Mouse (Mus musculus) intestine, embryonic 16.5 days (tissue): ENCODE results near the gene B4galt5. TPM values are rescaled to one million over a fixed set of nuclear protein-coding genes. Genes with fewer than 3 reads are reported as not detected.
A peak's percentile ranks its signal among the peaks of the same experiment; 100 is the strongest.

ENCODE experiments used
- ATAC-seq: fragments of 200-750 bp; cut with Nextera tagmentation; 2 replicates; pipeline ENCODE4 v1.8.0; 2017; ENCODE audit warnings: moderate TSS enrichment, moderate library complexity
- H3K27ac ChIP-seq: fragments of 300-500 bp; sonication (generic); 2 replicates; pipeline ENCODE4 v1.5.1; 2014; ENCODE audit warnings: mild to moderate bottlenecking, low read length
- H3K27me3 ChIP-seq: fragments of 300-500 bp; sonication (generic); replicated peaks from 2 replicates; pipeline ENCODE4 v1.6.1; 2014; ENCODE audit warnings: low read length, control low read depth, mixed read lengths; ENCODE audit not compliant: control insufficient read depth, insufficient read depth
- H3K36me3 ChIP-seq: fragments of 300-500 bp; sonication (generic); 2 replicates; pipeline ENCODE4 v1.6.1; 2014; ENCODE audit warnings: low read length, control low read depth; ENCODE audit not compliant: control insufficient read depth, insufficient read depth
- H3K4me1 ChIP-seq: fragments of 300-500 bp; sonication (generic); 2 replicates; pipeline ENCODE4 v1.6.1; 2014; ENCODE audit warnings: low read length, control low read depth, mixed read lengths; ENCODE audit not compliant: control insufficient read depth, insufficient read depth
- H3K4me2 ChIP-seq: fragments of 300-500 bp; sonication (generic); 2 replicates; pipeline ENCODE4 v1.6.1; 2014; ENCODE audit warnings: low read depth, low read length, control low read depth
- H3K4me3 ChIP-seq: fragments of 300-500 bp; sonication (generic); 2 replicates; pipeline ENCODE4 v1.5.1; 2014; ENCODE audit warnings: mild to moderate bottlenecking, low read length
- H3K9ac ChIP-seq: fragments of 300-500 bp; sonication (generic); 2 replicates; pipeline ENCODE4 v1.6.1; 2014; ENCODE audit warnings: low read depth, low read length
- H3K9me3 ChIP-seq: fragments of 300-500 bp; sonication (generic); 2 replicates; pipeline ENCODE4 v1.6.1; 2016; ENCODE audit warnings: low read length, control low read depth; ENCODE audit not compliant: control insufficient read depth
- WGBS: fragments of 180-500 bp; shearing (Covaris S2); extraction: QIAGEN DNeasy Blood & Tissue Kit; methylation state at CpG from one replicate; pipeline ENCODE4 v1.1.7; 2014; 5-methylcytosine and 5-hydroxymethylcytosine counted together
- polyA plus RNA-seq: library from polyadenylated mRNA; unstranded; fragments of >200 nt; fragmentation: Nextera tagmentation; extraction: Ambion mirVana; gene quantifications from 2 replicates; pipeline ENCODE4 v1.2.1, GENCODE M21; 2015

The B4galt5 gene
- polyA plus RNA-seq, 1 experiment from 2014 or later = 8.1 TPM

DNA sequence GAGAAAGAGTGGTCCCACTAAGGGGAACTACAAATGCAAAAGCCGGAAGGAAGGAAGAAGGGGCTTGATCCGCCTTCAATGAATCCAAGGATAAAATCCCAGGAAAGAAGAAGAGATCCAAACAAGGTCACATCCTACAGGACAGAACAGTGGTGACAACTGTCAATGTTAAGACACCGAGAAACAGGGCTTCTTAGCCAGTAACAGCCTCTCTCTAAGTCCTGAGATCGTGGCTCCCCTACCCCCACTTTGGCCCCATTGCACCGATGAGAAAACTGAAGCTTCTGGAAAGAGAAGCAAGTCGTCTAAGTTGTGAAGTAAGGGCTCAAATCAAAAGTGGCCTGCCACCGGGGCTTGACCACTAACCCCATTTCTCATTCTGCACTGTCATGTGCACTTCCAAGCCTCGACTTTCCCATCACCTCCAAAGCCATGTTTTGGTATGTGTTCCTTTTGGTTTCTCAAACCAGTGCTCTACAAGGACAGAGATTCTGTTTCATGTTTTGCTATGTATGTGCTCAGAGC lies 1.2 kb upstream of the B4galt5 start:
- Histone ChIP-seq H3K9me3 (no peaks in the 10 kb centered on the region), H3K27me3 (no peaks in the 10 kb centered on the region), H3K27ac (no peak overlapping the region), H3K4me2 (peak overlapping the region; percentile 88; the same call in 1 of the 2 replicates), H3K9ac (no peak overlapping the region), H3K36me3 (no peaks in the 10 kb centered on the region), H3K4me1 (peaks cover 21% of the 10 kb centered on the region), H3K4me3 (no peak overlapping the region)
- 60% methylated on average over 8 of the region's 8 CpGs for WGBS
- no peak for ATAC-seq

GRCm38 (mm10) chr2:167349283-167349936 lies 427 bp upstream of the B4galt5 start:
- 2% methylated on average over 49 of the region's 50 CpGs for WGBS
- peak overlapping the region; percentile 57 for H3K9ac ChIP-seq
- peak; percentile 93 for ATAC-seq
- H3K36me3 ChIP-seq = no peaks in the 10 kb centered on the region
- no peaks in the 10 kb centered on the region for H3K27me3 ChIP-seq
- H3K4me3 ChIP-seq = peak overlapping the region; percentile 83
- H3K4me1 ChIP-seq = peaks cover 21% of the 10 kb centered on the region
- H3K27ac ChIP-seq = no peak overlapping the region
- peak overlapping the region; percentile 88 for H3K4me2 ChIP-seq
- no peaks in the 10 kb centered on the region for H3K9me3 ChIP-seq

GRCm38 (mm10) chr2:167347991-167348375 lies 1.0 kb downstream of the B4galt5 start:
- no peak for ATAC-seq
- H3K4me1 ChIP-seq = peaks cover 32% of the 10 kb centered on the region
- WGBS = 11% methylated on average over 11 of the region's 11 CpGs

DNA sequence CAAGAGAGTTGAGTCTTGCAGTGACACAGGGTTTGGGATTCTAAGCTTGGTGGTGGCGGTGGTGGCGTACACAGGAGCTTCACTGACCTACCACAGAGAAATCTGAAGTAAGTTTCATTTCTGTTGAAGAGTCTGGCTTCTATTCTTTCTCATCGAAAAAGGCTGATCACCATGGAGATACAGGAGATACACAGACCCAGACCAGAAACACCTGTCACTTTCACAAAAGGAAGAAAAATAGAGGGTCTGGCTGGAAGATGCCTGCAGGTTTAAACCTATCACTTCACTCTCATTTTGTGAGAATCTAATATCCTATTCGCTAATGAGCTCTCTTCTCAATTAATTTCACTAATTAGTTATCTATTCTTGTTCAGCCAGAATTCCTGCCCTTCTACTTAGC lies 1.6 kb downstream of the B4galt5 start:
- no peak for ATAC-seq
- H3K27me3 ChIP-seq = no peaks in the 10 kb centered on the region
- 74% methylated on average over 4 of the region's 4 CpGs for WGBS
- H3K36me3 ChIP-seq = no peaks in the 10 kb centered on the region
- peak overlapping the region; percentile 90 for H3K4me2 ChIP-seq
- no peak overlapping the region for H3K9ac ChIP-seq
- no peak overlapping the region for H3K27ac ChIP-seq
- H3K4me3 ChIP-seq = no peak overlapping the region
- H3K4me1 ChIP-seq = peaks cover 32% of the 10 kb centered on the region
- H3K9me3 ChIP-seq = no peaks in the 10 kb centered on the region

More at GRCm38 (mm10) chr2:167347991-167348375, 1.0 kb downstream of the B4galt5 start:
- H3K4me2 ChIP-seq = peak overlapping the region; percentile 90
- no peaks in the 10 kb centered on the region for H3K27me3 ChIP-seq
- 0 out of 2 replicates have a peak overlapping the region, but pooled peaks have one; percentile 77 for H3K27ac ChIP-seq
- H3K36me3 ChIP-seq = no peaks in the 10 kb centered on the region
- no peaks in the 10 kb centered on the region for H3K9me3 ChIP-seq
- peak overlapping the region; percentile 83 for H3K4me3 ChIP-seq
- peak overlapping the region; percentile 89 for H3K9ac ChIP-seq

- Histone ChIP-seq H3K4me1 (peaks cover 33% of the 10 kb centered on the region), H3K27ac (peak overlapping the region; percentile 52), H3K36me3 (no peaks in the 10 kb centered on the region), H3K4me2 (no peak overlapping the region), H3K9ac (no peak overlapping the region), H3K4me3 (no peak overlapping the region), H3K27me3 (no peaks in the 10 kb centered on the region), H3K9me3 (no peaks in the 10 kb centered on the region)
- peak; percentile 21 for ATAC-seq
- WGBS = 37% methylated on average over 7 of the region's 7 CpGs
Measured at GRCm38 (mm10) chr2:167345508-167346164, 3.3 kb downstream of the B4galt5 start.

- WGBS = 32% methylated on average over 5 of the region's 5 CpGs
- Histone ChIP-seq H3K27me3 (no peaks in the 10 kb centered on the region), H3K36me3 (no peaks in the 10 kb centered on the region), H3K9ac (no peak overlapping the region), H3K27ac (peak overlapping the region; percentile 52), H3K4me2 (no peak overlapping the region), H3K9me3 (no peaks in the 10 kb centered on the region), H3K4me3 (no peak overlapping the region), H3K4me1 (peaks cover 33% of the 10 kb centered on the region)
- ATAC-seq = no peak
Measured at GRCm38 (mm10) chr2:167344871-167345507, 4.0 kb downstream of the B4galt5 start.

- Histone ChIP-seq H3K9ac (peak overlapping the region; percentile 8; the same call in 1 of the 2 replicates), H3K4me3 (no peak overlapping the region), H3K36me3 (no peaks in the 10 kb centered on the region), H3K27ac (no peak overlapping the region), H3K4me1 (peaks cover 33% of the 10 kb centered on the region), H3K4me2 (no peak overlapping the region), H3K9me3 (no peaks in the 10 kb centered on the region), H3K27me3 (no peaks in the 10 kb centered on the region)
- WGBS = 65% methylated on average over 12 of the region's 12 CpGs
- ATAC-seq = peak; percentile 40; the same call in 1 of the 2 replicates
Measured at GRCm38 (mm10) chr2:167343369-167344140, 5.4 kb downstream of the B4galt5 start.

DNA sequence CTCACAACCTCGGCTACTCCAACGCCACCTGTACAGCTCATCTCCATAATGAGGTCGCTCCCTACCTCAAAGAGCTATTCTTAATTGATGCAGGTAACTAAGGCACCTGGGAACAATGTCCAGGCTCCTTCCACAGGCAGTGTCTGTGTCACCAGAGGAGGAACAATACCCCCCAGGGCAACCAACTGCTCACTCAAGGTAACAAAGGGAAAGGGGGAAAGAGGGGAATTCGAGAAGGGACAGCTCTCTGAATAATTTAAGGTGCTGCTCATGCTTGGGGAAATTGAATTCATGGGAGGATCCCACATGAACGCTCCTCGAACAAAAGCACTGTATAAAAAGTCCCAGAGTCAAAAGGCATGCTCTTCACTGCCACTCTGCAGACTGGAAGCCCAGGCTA lies 6.1 kb downstream of the B4galt5 start:
- Histone ChIP-seq H3K27me3 (no peaks in the 10 kb centered on the region), H3K9me3 (no peaks in the 10 kb centered on the region), H3K4me2 (no peak overlapping the region), H3K4me3 (no peak overlapping the region), H3K4me1 (peaks cover 35% of the 10 kb centered on the region), H3K36me3 (no peaks in the 10 kb centered on the region), H3K9ac (no peak overlapping the region), H3K27ac (no peak overlapping the region)
- ATAC-seq = no peak
- 76% methylated on average over 6 of the region's 6 CpGs for WGBS

- Histone ChIP-seq H3K9ac (no peak overlapping the region), H3K4me1 (peaks cover 42% of the 10 kb centered on the region), H3K4me2 (no peak overlapping the region), H3K9me3 (no peaks in the 10 kb centered on the region), H3K4me3 (no peak overlapping the region), H3K27ac (peak overlapping the region; percentile 46; the same call in 1 of the 2 replicates), H3K27me3 (no peaks in the 10 kb centered on the region), H3K36me3 (no peaks in the 10 kb centered on the region)
- ATAC-seq = no peak
- 43% methylated on average over 2 of the region's 2 CpGs for WGBS
Measured at GRCm38 (mm10) chr2:167337580-167337979, 11.4 kb downstream of the B4galt5 start.
